Mouse (Mus musculus): ENCODE measurements at regions not wholly inside any gene's neighbourhood (a gene's known extent, or its start where the extent isn't known, plus 50 kb on each side); places are given as distances from the start of the nearest gene placed in this dataset.
A peak's percentile ranks its signal among the peaks of the same experiment; 100 is the strongest.

DNA sequence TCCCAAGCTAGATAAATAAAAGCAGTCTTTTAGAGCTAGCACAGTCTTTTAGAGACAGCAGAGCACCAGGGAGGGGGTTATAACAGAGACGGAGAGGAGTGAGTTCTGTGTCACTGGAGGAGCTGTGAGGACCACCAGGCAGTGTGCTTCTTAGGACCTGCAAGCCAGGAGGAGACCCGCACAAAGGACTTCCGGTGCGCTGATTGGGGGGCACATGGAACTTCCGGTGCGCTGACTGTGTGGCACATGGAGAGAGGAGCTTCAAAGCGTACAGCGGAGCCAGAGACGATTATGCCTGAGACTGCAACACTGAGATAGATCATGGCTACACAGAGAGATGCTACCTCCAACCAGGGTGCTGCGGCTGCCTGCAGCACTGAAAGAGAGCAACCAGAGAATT, 53.4 kb downstream of the Rpl37a start:
- Histone ChIP-seq H3K4me3 (no peak overlapping the region), H3K4me2 (peak overlapping the region; percentile 14), H3K36me3 (ENCODE audit: poor library complexity, severe bottlenecking) (no peaks in the 10 kb centered on the region)

GRCm38 (mm10) chr1:72765046-72765810, 54.1 kb downstream of the Rpl37a start:
- no peaks in the 10 kb centered on the region for H3K36me3 ChIP-seq (ENCODE audit: poor library complexity, severe bottlenecking)
- H3K9me3 ChIP-seq (replicated peaks), result no peaks in the 10 kb centered on the region
- peaks cover 8% of the 10 kb centered on the region; the same call in 1 of the 2 replicates for H3K4me1 ChIP-seq
- 0 out of 2 replicates have a peak, but pooled peaks have one; percentile 30 for ATAC-seq
- H3K4me2 ChIP-seq, result peak overlapping the region; percentile 14; the same call in 1 of the 2 replicates
- H3K9ac ChIP-seq, result no peak overlapping the region
- WGBS, result 70% methylated on average over 18 of the region's 20 CpGs
- H3K4me3 ChIP-seq, result no peak overlapping the region
- H3K27ac ChIP-seq, result no peak overlapping the region
- no peaks in the 10 kb centered on the region for H3K27me3 ChIP-seq

More for the DNA sequence above, 53.4 kb downstream of the Rpl37a start:
- Histone ChIP-seq H3K27me3 (no peaks in the 10 kb centered on the region), H3K4me1 (peaks cover 8% of the 10 kb centered on the region; the same call in 1 of the 2 replicates), H3K27ac (no peak overlapping the region), H3K9ac (peak overlapping the region; percentile 26; the same call in 1 of the 2 replicates), H3K9me3 (replicated peaks) (no peaks in the 10 kb centered on the region)
- peak; percentile 41; the same call in 1 of the 2 replicates for ATAC-seq
- WGBS, result 60% methylated on average over 10 of the region's 10 CpGs

GRCm38 (mm10) chr1:72769428-72769827, 54.9 kb upstream of the Igfbp2 start:
- Histone ChIP-seq H3K27ac (no peak overlapping the region), H3K4me2 (no peak overlapping the region), H3K9me3 (replicated peaks) (no peaks in the 10 kb centered on the region), H3K27me3 (no peaks in the 10 kb centered on the region), H3K4me3 (no peak overlapping the region), H3K36me3 (ENCODE audit: poor library complexity, severe bottlenecking) (no peaks in the 10 kb centered on the region), H3K9ac (no peak overlapping the region), H3K4me1 (peaks cover 8% of the 10 kb centered on the region; the same call in 1 of the 2 replicates)
- WGBS, result 90% methylated on average over 7 of the region's 7 CpGs
- ATAC-seq, result no peak

- H3K4me2 ChIP-seq, result no peak overlapping the region
- H3K4me3 ChIP-seq, result no peak overlapping the region
- H3K4me1 ChIP-seq, result no peaks in the 10 kb centered on the region
- ATAC-seq, result no peak
- no peak overlapping the region for H3K27ac ChIP-seq
- no peak overlapping the region for H3K9ac ChIP-seq
- no peaks in the 10 kb centered on the region for H3K27me3 ChIP-seq
- 86% methylated on average over 5 of the region's 5 CpGs for WGBS
- H3K36me3 ChIP-seq (ENCODE audit: poor library complexity, severe bottlenecking), result no peaks in the 10 kb centered on the region
- H3K9me3 ChIP-seq (replicated peaks), result no peaks in the 10 kb centered on the region
These were observed 51.6 kb upstream of the Igfbp2 start for GRCm38 (mm10) chr1:72772708-72773107.

DNA sequence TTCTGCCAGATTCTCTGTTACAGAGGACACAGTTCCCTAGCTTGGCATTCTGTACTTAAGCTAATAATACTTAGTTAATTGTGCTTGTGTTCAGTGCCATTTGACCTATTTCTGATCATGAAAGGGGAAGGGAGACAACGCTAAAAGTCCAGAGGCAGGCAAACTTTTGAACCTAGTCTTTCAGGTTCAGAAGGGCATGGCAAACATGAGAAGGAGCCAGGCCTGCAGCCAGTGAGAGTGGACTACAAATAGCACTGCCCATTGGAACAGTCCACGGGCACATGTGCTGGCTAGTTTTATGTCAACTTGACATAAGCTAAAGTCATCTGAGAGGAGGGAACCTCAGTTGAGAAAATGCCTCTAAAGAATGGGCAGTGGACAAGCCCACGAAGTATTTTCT, 51.1 kb upstream of the Igfbp2 start:
- Histone ChIP-seq H3K9me3 (replicated peaks) (no peaks in the 10 kb centered on the region), H3K27ac (no peak overlapping the region), H3K4me3 (no peak overlapping the region), H3K36me3 (ENCODE audit: poor library complexity, severe bottlenecking) (no peaks in the 10 kb centered on the region), H3K4me1 (no peaks in the 10 kb centered on the region), H3K27me3 (no peaks in the 10 kb centered on the region), H3K9ac (no peak overlapping the region), H3K4me2 (no peak overlapping the region)
- 84% methylated on average over 3 of the region's 3 CpGs for WGBS
- no peak for ATAC-seq
